12 mouse cellular contexts compared by ENCODE assay signal in genomic region chr9:55387862-55388505, GRCm38 (mm10).
DNase-seq lines count a peak whose midpoint lies in the region; TF ChIP-seq lines count a peak whose summit lies in the region.
"Had no signal": no experiment of that assay in that cellular context is flagged by ENCODE, and none has a peak within 500 bp of the region (broad histone marks: within the 10 kb centered on the region; RNA-seq: fewer than 3 reads in every experiment).

No protein-coding gene starts in this region.

- TF ChIP-seq POLR2A in cerebellum, adult 2 months (IDR thresholded peaks at IDR 0.05; ENCODE audit: borderline replicate concordance, insufficient read depth, low read length) = no peak

- H3K4me3 ChIP-seq in cerebellum, adult 2 months (replicated peaks; ENCODE audit: insufficient read depth, low read depth, low read length) = no peak overlapping the region
- H3K4me3 ChIP-seq in megakaryocyte, embryonic 14.5 days (replicated peaks) = peak overlapping the region; percentile 80
- H3K4me3 ChIP-seq: lung, embryonic 15.5 days; midbrain, embryonic 12.5 days; neural tube, embryonic 12.5 days had no signal

- peak in 1 of 2 experiments; percentile 46 for DNase-seq in cerebellum, adult 2 months
- no peak for DNase-seq in cerebellum, adult 11 months
- DNase-seq in T-cell, adult 2 months (ENCODE audit: low spot score) = peak; percentile 49
- DNase-seq in splenic B cell, adult 2 months (ENCODE audit: low read depth, low spot score) = peak; percentile 84
- no peak for DNase-seq in urinary bladder, postnatal 4 days (ENCODE audit: low spot score in 2 of 2)
- no peak for DNase-seq in embryo, embryonic 9.5 days (ENCODE audit: extremely low spot score)
- no peak for DNase-seq in cerebellum, postnatal 4 days (ENCODE audit: low spot score in 2 of 2)
- DNase-seq: layer of hippocampus, postnatal 36 days had no signal

- H3K27me3 ChIP-seq in cerebellum, adult 2 months (ENCODE audit: control insufficient read depth, insufficient read depth, low read length) = no peaks in the 10 kb centered on the region
- H3K27me3 ChIP-seq in megakaryocyte, embryonic 14.5 days (replicated peaks) = peaks cover 39% of the 10 kb centered on the region
- no peaks in the 10 kb centered on the region for H3K27me3 ChIP-seq in splenic B cell, adult 2 months (ENCODE audit: control insufficient read depth, insufficient read depth, low read length, poor library complexity, severe bottlenecking)
- H3K27me3 ChIP-seq: lung, embryonic 15.5 days; midbrain, embryonic 12.5 days; neural tube, embryonic 12.5 days had no signal

- peaks cover 54% of the 10 kb centered on the region for H3K4me1 ChIP-seq in cerebellum, adult 2 months (ENCODE audit: control insufficient read depth, insufficient read depth, low read length)
- H3K4me1 ChIP-seq in megakaryocyte, embryonic 14.5 days = peaks cover 11% of the 10 kb centered on the region
- H3K4me1 ChIP-seq: lung, embryonic 15.5 days had no signal

- no peak for TF ChIP-seq CTCF in cerebellum, adult 2 months (IDR thresholded peaks at IDR 0.05; ENCODE audit: borderline replicate concordance, insufficient read depth, low read depth, low read length)

- 0 out of 2 replicates have a peak, but pooled peaks cover 6% of the 10 kb centered on the region for H3K9me3 ChIP-seq in megakaryocyte, embryonic 14.5 days
- H3K9me3 ChIP-seq: lung, embryonic 15.5 days; midbrain, embryonic 12.5 days; neural tube, embryonic 12.5 days had no signal

- H3K27ac ChIP-seq in cerebellum, adult 2 months (ENCODE audit: insufficient read depth, low read length) = peak overlapping the region; percentile 44
- H3K27ac ChIP-seq: lung, embryonic 15.5 days; midbrain, embryonic 12.5 days; neural tube, embryonic 12.5 days had no signal

- H3K36me3 ChIP-seq in megakaryocyte, embryonic 14.5 days (replicated peaks; ENCODE audit: low read length) = no peaks in the 10 kb centered on the region
- H3K36me3 ChIP-seq in splenic B cell, adult 2 months (ENCODE audit: control insufficient read depth, insufficient read depth, low read length, poor library complexity, severe bottlenecking) = no peaks in the 10 kb centered on the region
- H3K36me3 ChIP-seq: lung, embryonic 15.5 days; midbrain, embryonic 12.5 days; neural tube, embryonic 12.5 days had no signal

- 58% methylated on average over 14 of the region's 14 CpGs for WGBS in cerebellum, adult 2 months

Comparison
In these comparisons a context has a peak if more than half of its experiments do, and no peak if none do; other contexts are left out.
1. DNase-seq: peak in T-cell, adult 2 months (single experiment) and splenic B cell, adult 2 months (single experiment); none in cerebellum, adult 11 months (single experiment), urinary bladder, postnatal 4 days (0 of 2), embryo, embryonic 9.5 days (single experiment) and cerebellum, postnatal 4 days (0 of 2).